In genomic region chr1:171232800-171233730, GRCm38 (mm10) we compare ENCODE assay signal across 14 mouse cellular contexts. TPM values are rescaled to one million over a fixed set of nuclear protein-coding genes. Genes with fewer than 3 reads are reported as not detected.
DNase-seq lines count a peak whose midpoint lies in the region; ATAC-seq and TF ChIP-seq lines count a peak whose summit lies in the region.
"Had no signal": no experiment of that assay in that cellular context is flagged by ENCODE, and none has a peak within 500 bp of the region (broad histone marks: within the 10 kb centered on the region; RNA-seq: fewer than 3 reads in every experiment).

No protein-coding gene starts in this region.

- TF ChIP-seq CTCF in heart, adult 2 months (IDR thresholded peaks at IDR 0.05): no peak
- no peak for TF ChIP-seq CTCF in testis, adult 2 months (IDR thresholded peaks at IDR 0.05; ENCODE audit: control insufficient read depth, insufficient read depth, insufficient replicate concordance, low read depth, low read length)

- H3K79me2 ChIP-seq in heart, adult 2 months (replicated peaks; ENCODE audit: control insufficient read depth, insufficient read depth, low read length): no peaks in the 10 kb centered on the region

- DNase-seq in heart, adult 2 months: no peak
- DNase-seq in heart, adult 9 months (ENCODE audit: low spot score in 2 of 2): no peak
- no peak for DNase-seq in testis, postnatal 10 days (ENCODE audit: low spot score)
- peak; percentile 59 for DNase-seq in lung, postnatal 10 days
- DNase-seq in thymus, postnatal 25 days: no peak
- DNase-seq in gastrocnemius, postnatal 25 days: no peak
- DNase-seq: cerebellum, adult 2 months; kidney, postnatal 10 days had no signal

- no peak for TF ChIP-seq EP300 in heart, adult 2 months (IDR thresholded peaks at IDR 0.05; ENCODE audit: insufficient read depth, low read depth, low read length)

- peaks cover 12% of the 10 kb centered on the region for H3K36me3 ChIP-seq in heart, adult 2 months (ENCODE audit: control insufficient read depth, insufficient read depth, low read length)
- H3K36me3 ChIP-seq in testis, adult 2 months (ENCODE audit: control insufficient read depth, insufficient read depth, low read length): peaks cover 3% of the 10 kb centered on the region

- H3K27ac ChIP-seq in heart, adult 2 months: peak overlapping the region; percentile 28
- peak overlapping the region; percentile 88 for H3K27ac ChIP-seq in testis, adult 2 months (ENCODE audit: control insufficient read depth, insufficient read depth, low read depth, low read length)
- H3K27ac ChIP-seq: embryonic facial prominence, embryonic 15.5 days; left cerebral cortex, adult 2 months; midbrain, embryonic 12.5 days had no signal

- TF ChIP-seq POLR2A in heart, adult 2 months (IDR thresholded peaks at IDR 0.05; ENCODE audit: insufficient read depth, low read depth, low read length): no peak
- no peak for TF ChIP-seq POLR2A in testis, adult 2 months (IDR thresholded peaks at IDR 0.05; ENCODE audit: control insufficient read depth, low read depth, low read length)

- intact Hi-C loops in heart, adult 2 months (cut with DNase I): no loop called here

- 63% methylated on average over 12 of the region's 12 CpGs for WGBS in heart, adult 2 months

- no peaks in the 10 kb centered on the region for H3K27me3 ChIP-seq in heart, adult 2 months (ENCODE audit: control insufficient read depth, insufficient read depth, low read length)
- H3K27me3 ChIP-seq in testis, adult 2 months (ENCODE audit: control insufficient read depth, insufficient read depth, low read length): no peaks in the 10 kb centered on the region
- H3K27me3 ChIP-seq: embryonic facial prominence, embryonic 15.5 days; midbrain, embryonic 12.5 days had no signal

- no peak overlapping the region for H3K9ac ChIP-seq in heart, adult 2 months (ENCODE audit: low read depth, low read length)
- H3K9ac ChIP-seq: embryonic facial prominence, embryonic 15.5 days; midbrain, embryonic 12.5 days had no signal

- H3K4me3 ChIP-seq in heart, adult 2 months: no peak overlapping the region
- H3K4me3 ChIP-seq in testis, adult 2 months (ENCODE audit: control insufficient read depth, low read depth, low read length): no peak overlapping the region
- H3K4me3 ChIP-seq: embryonic facial prominence, embryonic 15.5 days; left cerebral cortex, adult 2 months; midbrain, embryonic 12.5 days had no signal

- H3K4me1 ChIP-seq in heart, adult 2 months (ENCODE audit: control insufficient read depth, insufficient read depth, low read length): no peaks in the 10 kb centered on the region; the same call in none of the 2 replicates
- H3K4me1 ChIP-seq in testis, adult 2 months (ENCODE audit: control insufficient read depth, insufficient read depth, low read length): peaks cover 2% of the 10 kb centered on the region; the same call in 1 of the 2 replicates

- no peak for ATAC-seq in frontal cortex, adult (ENCODE audit: low TSS enrichment)

RNA-seq across cellular contexts. Expression of gene Fcer1g, which starts 1.1 kb away (rescaled TPM):
- total RNA-seq in heart, adult 2 months (2021): 10 to 100 TPM; 12.4 to 15.3 TPM
- 32.7 and 50.8 TPM in 2 replicates for polyA plus RNA-seq in heart, adult 2 months (2012; rRNA removed)
- 5.8 and 8.2 TPM in 2 replicates for polyA plus RNA-seq in testis, adult 2 months (2012; rRNA removed)
- 1 to 10 TPM; 3.2 to 3.9 TPM for total RNA-seq in gastrocnemius, postnatal 25 days (2021)

RNA-seq across cellular contexts. Expression of gene Apoa2, which starts 8.2 kb away (rescaled TPM):
- 1 to 10 TPM; 2.1 to 2.2 TPM for total RNA-seq in heart, adult 2 months (2021)
- 3.9 and 15.3 TPM in 2 replicates for polyA plus RNA-seq in heart, adult 2 months (2012; rRNA removed)
- 8.0 and 8.3 TPM in 2 replicates for polyA plus RNA-seq in testis, adult 2 months (2012; rRNA removed)
- not detected for total RNA-seq in gastrocnemius, postnatal 25 days (2021)
- total RNA-seq: neutrophil, adult 5-6 weeks had no signal

RNA-seq across cellular contexts. Expression of gene Tomm40l, which starts 10.8 kb away (rescaled TPM):
- 10 to 100 TPM; 79.8 to 81.6 TPM for total RNA-seq in heart, adult 2 months (2021)
- 63.9 and 83.2 TPM in 2 replicates for polyA plus RNA-seq in heart, adult 2 months (2012; rRNA removed)
- 4.5 and 6.5 TPM in 2 replicates for polyA plus RNA-seq in testis, adult 2 months (2012; rRNA removed)
- 10 to 100 TPM; 52.0 to 52.5 TPM for total RNA-seq in gastrocnemius, postnatal 25 days (2021)

RNA-seq across cellular contexts. Expression of gene Adamts4, which starts 17.2 kb away (rescaled TPM):
- 1 to 10 TPM in 1 of 2 experiments, under 1 TPM in 1; 0.29 to 1.5 TPM for total RNA-seq in heart, adult 2 months (2021)
- polyA plus RNA-seq in heart, adult 2 months (2012; rRNA removed): 0.92 and 0.94 TPM in 2 replicates
- polyA plus RNA-seq in testis, adult 2 months (2012; rRNA removed): 0.52 and 1.0 TPM in 2 replicates
- total RNA-seq in gastrocnemius, postnatal 25 days (2021): 1 to 10 TPM in 1 of 2 experiments, under 1 TPM in 1; 0.43 to 1.4 TPM

RNA-seq across cellular contexts. Expression of gene Ndufs2, which starts 18.1 kb away (rescaled TPM):
- 1,000 to 10,000 TPM; 1,369 to 1,610 TPM for total RNA-seq in heart, adult 2 months (2021)
- 997 and 1,250 TPM in 2 replicates for polyA plus RNA-seq in heart, adult 2 months (2012; rRNA removed)
- polyA plus RNA-seq in testis, adult 2 months (2012; rRNA removed): 86.0 and 91.4 TPM in 2 replicates
- 1,000 to 10,000 TPM in 1 of 2 experiments, 100 to 1,000 TPM in 1; 872 to 1,009 TPM for total RNA-seq in gastrocnemius, postnatal 25 days (2021)
